Mouse (Mus musculus) heart, postnatal 25 days (tissue): ENCODE measurements around the gene Cyp2d12. TPM values are rescaled to one million over a fixed set of nuclear protein-coding genes. Genes with fewer than 3 reads are reported as not detected.
"Not testable (repeated sequence)": the region's sequence is repeated elsewhere in the genome, so short reads cannot be mapped to it uniquely, and the experiment has no call there.

Experiments
- DNase-seq: peaks from one replicate; pipeline ENCODE4 v3.0.0; 2022; ENCODE audit warnings: low spot score
- intact Hi-C: fragments of 180-260 bp; cut with DNase I; formaldehyde crosslinking; loops from one replicate; pipeline ENCODE4 v1.15.1; 2025
- microRNA-seq: library from miRNA; unstranded; fragments of <30 nt; microRNA quantifications from one replicate; pipeline ENCODE4 v1.2.0, GENCODE M21; 2022
- total RNA-seq, 2 experiments: library from RNA; stranded (reverse); gene quantifications; 2 replicates each; pipeline ENCODE4 v1.2.3; 2021

Gene Cyp2d12
- not detected for total RNA-seq

DNA sequence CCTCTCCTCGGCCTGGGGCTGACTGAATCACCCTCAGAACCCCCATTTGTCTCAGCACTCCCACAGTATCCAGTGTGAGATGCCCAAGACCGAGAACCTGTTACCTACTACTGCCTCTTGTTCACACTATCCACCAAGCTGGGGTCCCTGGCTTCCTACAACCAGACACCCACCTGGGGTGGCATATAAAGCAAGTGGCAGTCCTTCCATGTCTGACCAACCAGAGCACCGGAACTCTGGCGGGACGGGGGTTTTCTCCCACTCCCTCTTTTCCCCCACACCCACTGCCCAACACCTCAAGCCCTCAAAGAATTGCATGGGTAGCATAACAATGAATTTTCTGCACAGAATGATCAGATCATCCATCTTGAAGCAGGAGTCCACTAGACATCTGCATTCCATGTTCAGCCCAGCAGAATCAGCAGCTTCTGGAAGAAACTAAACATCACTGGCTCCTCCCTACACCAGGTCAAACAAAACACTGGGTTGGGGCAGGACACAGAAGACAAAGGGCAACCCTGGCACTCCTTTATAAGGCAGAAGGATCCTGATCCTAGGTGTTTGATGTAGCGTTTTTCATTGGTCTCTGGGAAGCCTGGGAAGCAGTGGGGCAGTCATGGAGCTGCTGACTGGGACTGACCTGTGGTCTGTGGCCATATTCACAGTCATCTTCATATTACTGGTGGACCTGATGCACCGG lies at the start of gene Cyp2d12:
Gene Cyp2d12, plus strand, starts transcription at position 542 of the 700 bp plus-strand sequence.
- intact Hi-C loops: no loop called here
- no peak for DNase-seq

DNA sequence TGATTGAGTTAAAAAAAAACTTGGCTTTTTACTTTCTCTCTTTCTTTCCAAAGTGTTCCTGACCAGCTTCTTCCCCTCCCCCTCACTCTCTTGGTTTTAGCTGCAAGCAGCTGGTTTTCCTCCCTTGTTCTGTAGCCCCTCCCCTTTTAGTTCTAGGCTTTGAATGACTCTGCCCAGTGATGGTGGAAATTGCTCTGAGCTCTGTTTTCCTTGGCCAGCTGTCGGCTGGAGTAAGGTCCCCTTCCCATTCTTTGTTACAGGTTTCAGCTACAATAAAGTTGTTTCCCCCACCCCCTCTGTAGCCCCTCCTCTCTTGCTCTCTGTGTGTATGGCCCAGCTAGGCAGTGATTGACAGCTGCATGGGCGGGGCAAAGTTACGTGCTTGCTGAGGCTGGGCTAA lies 47.9 kb upstream of the Cyp2d12 start:
- DNase-seq: no peak
- intact Hi-C loops: no loop called here

- DNase-seq, intact Hi-C loops: not testable (repeated sequence)
Observed at GRCm38 (mm10) chr15:82507740-82508139, 47.1 kb upstream of the Cyp2d12 start.

DNA sequence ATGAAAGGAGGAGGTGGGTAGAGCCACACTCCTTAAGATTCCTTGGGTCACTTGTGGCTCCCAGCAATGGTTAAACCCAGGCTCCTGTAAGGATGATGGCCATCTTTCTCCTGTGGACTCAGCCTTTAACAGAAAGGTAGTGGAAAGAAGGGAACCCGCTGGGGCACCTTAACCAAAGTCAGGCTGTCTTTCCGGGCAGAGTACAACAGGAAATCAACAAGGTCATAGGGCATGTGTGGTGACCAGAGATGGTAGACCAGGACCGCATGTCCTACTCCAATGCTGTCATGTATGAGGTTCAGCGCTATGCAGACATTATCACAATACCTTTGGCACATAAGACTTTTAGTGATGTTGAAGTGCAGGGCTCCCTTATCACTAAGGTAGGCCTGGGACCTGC lies 45.4 kb upstream of the Cyp2d12 start:
- DNase-seq, intact Hi-C loops: not testable (repeated sequence)

DNA sequence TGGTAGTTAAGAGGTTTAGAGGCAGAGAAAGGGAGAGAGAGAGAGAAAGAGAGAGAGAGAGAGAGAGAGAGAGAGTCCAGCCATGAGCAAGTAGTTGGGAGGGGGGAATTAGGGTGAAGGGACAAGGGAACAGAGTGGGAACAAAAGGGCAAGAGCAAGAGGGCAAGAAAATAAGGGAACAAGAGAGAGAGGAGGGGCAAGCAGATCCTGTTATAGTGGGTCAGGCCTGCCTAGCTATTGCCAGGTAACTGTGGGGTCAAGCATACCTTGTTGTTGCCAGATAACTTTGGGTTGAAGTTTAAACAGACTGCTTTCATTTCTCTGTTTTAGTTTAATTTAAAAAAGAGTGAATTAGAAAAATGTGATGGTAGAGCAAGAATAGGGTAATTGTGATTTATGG lies 44.4 kb upstream of the Cyp2d12 start:
- intact Hi-C loops, DNase-seq: not testable (repeated sequence)

GRCm38 (mm10) chr15:82512111-82512510 lies 42.8 kb upstream of the Cyp2d12 start:
- intact Hi-C loops, DNase-seq: not testable (repeated sequence)

GRCm38 (mm10) chr15:82516174-82516573 lies 38.7 kb upstream of the Cyp2d12 start:
- intact Hi-C loops: not testable (repeated sequence)

DNA sequence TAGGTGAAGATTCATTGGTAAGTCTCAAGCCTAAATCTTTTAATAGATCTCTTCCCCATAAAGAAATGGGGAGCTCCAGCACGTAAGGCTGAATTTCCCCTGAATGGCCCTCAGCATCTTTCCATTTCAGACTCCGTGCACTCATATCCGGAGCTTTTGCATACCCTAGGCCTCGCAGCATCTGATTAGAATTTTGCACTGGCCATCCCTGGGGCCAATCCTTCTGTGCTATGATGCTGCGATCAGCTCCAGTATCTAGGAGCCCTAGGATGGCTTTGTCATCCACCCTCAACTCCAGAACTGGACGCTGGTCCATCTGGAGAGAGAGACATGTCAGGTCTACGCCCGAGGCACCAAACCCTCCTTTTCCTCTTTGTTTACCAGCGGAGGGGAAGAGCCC lies 27.5 kb upstream of the Cyp2d12 start:
- intact Hi-C loops, DNase-seq: not testable (repeated sequence)

More at GRCm38 (mm10) chr15:82516174-82516573, 38.7 kb upstream of the Cyp2d12 start:
- not testable (repeated sequence) for DNase-seq

DNA sequence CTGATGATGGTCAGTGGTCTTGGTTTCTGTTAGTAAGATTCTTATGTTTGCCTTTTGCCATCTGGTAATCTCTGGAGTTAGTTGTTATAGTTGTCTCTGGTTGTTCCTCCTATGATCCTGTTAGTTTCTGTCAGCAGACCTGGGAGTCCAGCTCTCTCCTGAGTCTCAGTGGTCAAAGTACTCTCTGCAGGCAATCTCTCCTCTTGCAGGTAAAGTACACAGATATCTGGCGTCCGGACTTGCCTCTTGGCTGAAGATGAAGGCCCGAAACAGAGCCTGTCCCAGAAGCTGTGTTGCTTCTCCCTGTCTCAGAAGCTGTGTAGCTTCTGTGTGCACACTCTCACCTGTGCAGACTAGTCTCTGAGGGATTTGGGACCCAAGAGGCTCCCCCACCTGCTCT lies 22.2 kb upstream of the Cyp2d12 start:
- intact Hi-C loops, DNase-seq: not testable (repeated sequence)

GRCm38 (mm10) chr15:82542976-82543375 lies 11.9 kb upstream of the Cyp2d12 start:
- DNase-seq, intact Hi-C loops: not testable (repeated sequence)

GRCm38 (mm10) chr15:82544561-82544960 lies 10.3 kb upstream of the Cyp2d12 start:
- DNase-seq, intact Hi-C loops: not testable (repeated sequence)

DNA sequence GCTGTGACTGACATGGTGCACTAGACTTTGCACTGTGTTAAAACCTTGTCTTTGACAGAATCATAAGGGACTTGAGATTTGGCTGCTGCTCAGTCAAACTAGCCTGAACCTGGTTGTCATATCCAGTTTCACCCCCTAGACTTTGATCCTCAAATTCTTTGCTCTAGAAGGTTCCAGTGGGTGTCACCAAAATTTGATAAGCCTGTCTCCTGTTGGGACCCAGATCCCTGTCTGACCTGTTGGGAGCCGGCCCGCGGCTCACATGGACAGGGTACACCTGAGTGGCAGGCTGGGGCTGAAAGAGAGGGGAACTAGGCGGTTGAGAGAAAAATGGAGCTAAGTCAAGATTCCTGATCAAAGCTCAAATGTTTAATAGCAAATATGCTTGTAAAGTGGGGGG lies 7.1 kb upstream of the Cyp2d12 start:
- intact Hi-C loops, DNase-seq: not testable (repeated sequence)

- intact Hi-C loops, DNase-seq: not testable (repeated sequence)
Observed at GRCm38 (mm10) chr15:82553211-82553610, 1.7 kb upstream of the Cyp2d12 start.

DNA sequence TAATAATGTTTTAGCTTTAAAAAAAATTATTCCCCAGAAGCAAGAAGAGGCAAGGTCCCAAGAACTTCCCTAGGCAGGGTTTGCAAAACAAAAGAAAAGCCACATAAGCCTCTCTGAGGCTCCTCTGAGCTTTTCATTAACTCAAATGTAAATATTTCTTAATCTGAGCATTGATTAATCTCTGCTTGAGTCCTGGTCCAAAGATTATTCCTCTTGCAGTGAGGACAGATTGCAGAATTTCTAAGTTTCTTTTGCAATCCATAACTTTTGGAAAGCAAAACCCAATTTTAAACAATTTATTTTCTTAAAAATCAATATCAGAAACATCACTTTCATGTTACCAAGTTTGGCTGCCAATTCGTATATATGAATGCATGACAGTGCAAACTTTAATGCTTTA lies 18.0 kb downstream of the Cyp2d12 start:
- intact Hi-C loops: no loop called here
- no peak for DNase-seq

DNA sequence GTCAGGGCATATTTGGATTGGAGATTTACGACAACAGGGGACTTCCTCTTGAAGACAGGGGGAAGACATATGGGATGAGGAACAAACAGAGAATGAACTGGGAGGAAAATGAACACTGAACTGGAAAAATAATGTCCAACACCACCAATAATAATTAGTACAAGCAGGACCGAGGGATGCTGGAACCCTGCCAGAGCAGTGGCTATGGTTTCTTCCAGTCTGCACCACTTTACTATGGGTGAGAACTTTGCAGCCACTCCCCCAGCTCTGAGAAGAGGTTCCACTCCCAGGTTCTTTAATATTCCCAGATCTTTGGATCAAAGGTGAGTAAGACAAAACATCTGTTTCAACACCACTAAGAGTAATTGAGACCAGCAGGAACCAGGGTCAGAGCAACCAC lies 24.2 kb downstream of the Cyp2d12 start:
- intact Hi-C loops: no loop called here
- DNase-seq: no peak

DNA sequence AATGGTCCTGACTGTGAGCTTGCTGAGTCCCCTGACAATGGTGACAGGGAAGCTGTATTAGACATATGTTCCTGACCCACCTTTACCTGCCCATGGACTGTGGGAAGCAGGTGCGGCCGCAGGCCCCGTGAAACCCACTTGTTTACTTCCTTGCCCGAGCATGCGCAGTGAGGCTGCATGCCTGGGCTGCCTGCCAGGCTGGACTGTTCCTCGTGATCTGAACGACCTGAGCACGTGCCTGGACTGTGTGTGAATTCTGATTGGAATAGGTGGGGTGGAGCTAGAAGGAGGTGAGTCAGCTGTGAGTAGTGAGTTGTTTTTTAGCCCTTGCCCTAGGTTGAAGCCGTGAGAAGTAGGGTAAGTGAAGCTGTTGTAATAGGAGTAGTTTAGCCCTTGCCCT lies 27.7 kb downstream of the Cyp2d12 start:
- intact Hi-C loops: no loop called here
- no peak for DNase-seq

Small RNA genes within 50 kb of the gene (microRNA-seq; reads per million reads assigned to microRNA genes)
- gene Gm27924: not detected
- not detected for gene Gm28023

Other genes with a start within 250 kb of the Cyp2d12 start
- 10 to 100 TPM; 32.0 to 33.3 TPM for gene Naga, start 216.1 kb upstream of the Cyp2d12 start, total RNA-seq
- 1 to 10 TPM in 1 of 2 experiments, under 1 TPM in 1; 0.70 to 1.4 TPM for gene Pheta2, start 216.1 kb upstream of the Cyp2d12 start, total RNA-seq
- 100 to 1,000 TPM; 203 to 204 TPM for gene Smdt1, start 216.1 kb upstream of the Cyp2d12 start, total RNA-seq
- gene Ndufa6, start 200.8 kb upstream of the Cyp2d12 start, total RNA-seq: 100 to 1,000 TPM; 683 to 734 TPM
- gene Cyp2d22, start 174.8 kb upstream of the Cyp2d12 start, total RNA-seq: 10 to 100 TPM; 21.5 to 25.4 TPM
- under 1 TPM; 0.21 to 0.22 TPM for gene Cyp2d11, start 161.1 kb upstream of the Cyp2d12 start, total RNA-seq
- gene Cyp2d10, start 147.9 kb upstream of the Cyp2d12 start, total RNA-seq: not detected
- gene Cyp2d9, start 121.6 kb upstream of the Cyp2d12 start, total RNA-seq: not detected
- gene Cyp2d34, start 65.9 kb downstream of the Cyp2d12 start, total RNA-seq: not detected
- gene Cyp2d40, start 209.1 kb downstream of the Cyp2d12 start, total RNA-seq: not detected
- gene Cyp2d26, start 239.2 kb downstream of the Cyp2d12 start, total RNA-seq: not detected